Mouse (Mus musculus) bone marrow, adult 2 months (tissue): ENCODE measurements around the gene Aldh9a1. TPM values are rescaled to one million over a fixed set of nuclear protein-coding genes. Genes with fewer than 3 reads are reported as not detected.

Experiments
- H3K27ac ChIP-seq: fragments of 200-500 bp; 2 replicates; pipeline ENCODE4 v1.5.1; 2012; ENCODE audit warnings: low read depth, mild to moderate bottlenecking, control low read depth, inconsistent platforms, low read length; ENCODE audit not compliant: control insufficient read depth, poor library complexity, insufficient read depth
- H3K4me1 ChIP-seq: fragments of 200-500 bp; 2 replicates; pipeline ENCODE4 v1.6.1; 2011; ENCODE audit warnings: low read length; ENCODE audit not compliant: control insufficient read depth, insufficient read depth
- H3K4me3 ChIP-seq: fragments of 200-500 bp; replicated peaks from 2 replicates; pipeline ENCODE3; 2011; ENCODE audit warnings: mild to moderate bottlenecking, low read depth, low read length, control low read depth; ENCODE audit not compliant: control insufficient read depth
- CTCF ChIP-seq: fragments of 200-500 bp; IDR thresholded peaks from 2 replicates; pipeline ENCODE4 v1.5.1; 2011; ENCODE audit warnings: low read length, control low read depth; ENCODE audit not compliant: control insufficient read depth, insufficient read depth
- POLR2A ChIP-seq: fragments of 200-500 bp; IDR thresholded peaks from 2 replicates; pipeline ENCODE4 v1.6.1; 2011; ENCODE audit warnings: low read depth, mild to moderate bottlenecking, control low read depth, low read length, borderline replicate concordance; ENCODE audit not compliant: control insufficient read depth
- WGBS: fragments of 180-500 bp; shearing (Covaris S2); methylation state at CpG from one replicate; pipeline ENCODE4 v1.1.7; 2018; 5-methylcytosine and 5-hydroxymethylcytosine counted together
- polyA plus RNA-seq: library from polyadenylated mRNA; stranded (reverse); fragments of >200 nt; gene quantifications from 2 replicates; pipeline ENCODE4 v1.2.4, GENCODE M21; 2011; ENCODE audit warnings: low replicate concordance; ENCODE audit not compliant: missing spikeins, insufficient read depth, insufficient read length

The Aldh9a1 gene
- polyA plus RNA-seq, 1 experiment: 23.8 TPM

DNA sequence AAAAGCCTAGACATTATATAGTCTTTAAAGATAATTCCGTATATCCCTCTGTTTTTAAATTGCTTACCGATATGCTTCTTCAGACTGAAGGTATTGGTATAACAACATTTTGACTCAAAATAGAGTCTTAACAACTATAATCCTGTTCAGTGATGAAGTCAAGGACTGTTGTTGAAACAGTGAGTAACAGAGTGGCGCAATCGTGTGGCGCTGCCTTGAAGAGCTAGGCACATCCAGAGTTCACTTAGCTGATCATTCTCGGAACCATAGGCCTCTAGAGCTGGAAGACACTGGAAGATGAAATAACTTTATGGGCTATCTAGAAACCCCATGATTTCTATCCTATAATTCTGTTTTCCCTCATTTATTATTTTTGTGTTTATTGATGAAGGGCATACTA lies 28.1 kb upstream of the Aldh9a1 start:
- WGBS: 81% methylated on average over 6 of the region's 6 CpGs
- H3K4me1 ChIP-seq: no peaks in the 10 kb centered on the region
- H3K27ac ChIP-seq: no peak overlapping the region
- TF ChIP-seq POLR2A (no peak), CTCF (no peak)
- no peak overlapping the region for H3K4me3 ChIP-seq

DNA sequence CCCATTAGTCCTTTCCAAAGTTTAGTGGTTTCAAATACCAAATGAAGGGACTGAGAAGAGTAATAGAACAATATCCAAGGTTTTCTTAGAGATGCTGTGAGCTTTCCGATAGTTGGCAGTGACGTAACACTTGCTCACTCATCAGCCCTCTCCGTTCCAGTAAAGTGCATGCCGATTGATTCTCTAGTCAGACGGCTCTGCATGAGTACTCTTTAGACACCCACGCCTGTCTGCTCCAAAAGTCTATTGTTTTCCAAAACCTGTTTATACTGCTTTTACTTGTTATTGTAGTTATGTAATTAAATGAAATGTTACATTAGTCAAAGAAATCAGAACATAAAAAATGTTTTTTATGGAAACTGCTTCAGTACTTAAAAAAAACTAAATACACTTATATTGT lies 21.0 kb upstream of the Aldh9a1 start:
- Histone ChIP-seq H3K4me3 (no peak overlapping the region), H3K4me1 (no peaks in the 10 kb centered on the region; the same call in 1 of the 2 replicates), H3K27ac (no peak overlapping the region)
- 89% methylated on average over 6 of the region's 6 CpGs for WGBS
- TF ChIP-seq CTCF: no peak
- TF ChIP-seq POLR2A: no peak

DNA sequence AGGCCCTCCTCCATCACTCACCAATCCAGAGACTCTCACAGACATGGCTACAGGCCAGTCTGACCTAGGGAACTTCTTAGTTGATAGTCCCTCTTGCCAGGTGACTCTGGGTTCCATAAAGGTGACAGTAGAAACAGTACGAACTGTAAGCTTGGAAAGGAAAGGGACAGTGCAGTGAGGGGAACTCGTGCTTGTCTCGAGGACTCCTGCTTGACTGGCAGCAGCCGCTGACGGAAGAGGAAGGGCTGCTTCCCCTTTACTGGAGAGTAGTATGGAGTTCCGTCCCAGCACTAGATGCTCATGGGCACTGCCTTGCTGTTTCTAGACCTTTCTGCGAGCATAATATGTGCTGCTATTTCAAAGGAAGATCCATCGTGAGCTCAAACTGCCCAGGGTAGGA lies 18.7 kb upstream of the Aldh9a1 start:
- TF ChIP-seq CTCF (no peak), POLR2A (no peak)
- Histone ChIP-seq H3K27ac (peak overlapping the region; percentile 33; the same call in 1 of the 2 replicates), H3K4me1 (no peaks in the 10 kb centered on the region; the same call in 1 of the 2 replicates), H3K4me3 (no peak overlapping the region)
- WGBS: 45% methylated on average over 8 of the region's 8 CpGs

DNA sequence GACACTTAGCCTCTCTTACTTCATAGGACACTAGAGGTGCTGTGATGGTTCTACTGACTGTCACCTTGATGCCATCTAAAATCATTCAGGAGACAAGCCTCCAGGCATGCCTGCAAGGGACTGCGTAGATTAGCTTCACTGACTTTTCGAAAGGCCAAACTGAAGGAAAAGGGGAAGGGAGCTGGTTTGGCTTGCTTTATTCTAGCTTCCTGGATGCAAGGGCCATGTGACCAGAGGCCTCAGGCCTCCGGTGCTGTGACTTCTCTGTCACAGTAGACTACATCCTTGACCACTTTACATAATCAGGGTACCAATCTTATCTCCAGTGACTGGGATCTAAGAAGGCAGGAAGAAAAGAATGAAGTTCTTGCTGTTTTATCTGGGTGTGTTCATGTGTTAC lies 13.4 kb upstream of the Aldh9a1 start:
- peaks cover 8% of the 10 kb centered on the region for H3K4me1 ChIP-seq
- no peak for TF ChIP-seq POLR2A
- no peak for TF ChIP-seq CTCF
- no peak overlapping the region for H3K4me3 ChIP-seq
- 37% methylated on average over 3 of the region's 3 CpGs for WGBS
- H3K27ac ChIP-seq: no peak overlapping the region; the same call in 1 of the 2 replicates

DNA sequence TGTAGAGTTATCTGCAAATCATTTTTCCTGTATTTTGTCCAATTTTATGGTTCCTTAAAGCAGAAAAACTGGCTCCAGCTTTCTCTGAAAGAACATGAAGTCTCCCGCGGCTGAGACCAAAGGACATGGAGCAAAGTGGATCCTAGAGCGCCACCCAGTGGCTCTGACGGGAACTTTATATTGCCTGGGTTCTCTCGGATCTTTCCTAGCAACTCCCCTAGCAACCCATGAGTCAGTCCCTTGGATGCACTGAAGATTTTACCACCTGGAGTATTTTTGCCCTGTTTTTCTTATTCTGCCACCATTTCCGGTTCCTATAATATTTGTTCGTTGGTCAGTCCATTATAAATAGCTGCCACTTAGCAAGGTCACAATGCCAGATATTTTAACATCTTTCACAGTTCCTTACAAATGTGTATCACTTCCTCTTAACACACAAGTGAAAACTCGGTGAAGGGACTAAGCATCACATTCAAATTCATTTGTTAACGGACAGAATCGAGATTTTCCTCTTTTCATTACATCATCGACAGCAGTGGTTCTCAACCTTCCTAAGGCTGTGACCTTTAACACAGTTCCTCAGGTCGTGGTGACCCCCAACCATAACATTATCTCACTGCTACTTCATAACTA lies 12.2 kb upstream of the Aldh9a1 start:
- Histone ChIP-seq H3K4me1 (peaks cover 9% of the 10 kb centered on the region), H3K27ac (no peak overlapping the region; the same call in 1 of the 2 replicates), H3K4me3 (no peak overlapping the region)
- 8% methylated on average over 12 of the region's 12 CpGs for WGBS
- no peak for TF ChIP-seq POLR2A
- TF ChIP-seq CTCF: peak; percentile 74

DNA sequence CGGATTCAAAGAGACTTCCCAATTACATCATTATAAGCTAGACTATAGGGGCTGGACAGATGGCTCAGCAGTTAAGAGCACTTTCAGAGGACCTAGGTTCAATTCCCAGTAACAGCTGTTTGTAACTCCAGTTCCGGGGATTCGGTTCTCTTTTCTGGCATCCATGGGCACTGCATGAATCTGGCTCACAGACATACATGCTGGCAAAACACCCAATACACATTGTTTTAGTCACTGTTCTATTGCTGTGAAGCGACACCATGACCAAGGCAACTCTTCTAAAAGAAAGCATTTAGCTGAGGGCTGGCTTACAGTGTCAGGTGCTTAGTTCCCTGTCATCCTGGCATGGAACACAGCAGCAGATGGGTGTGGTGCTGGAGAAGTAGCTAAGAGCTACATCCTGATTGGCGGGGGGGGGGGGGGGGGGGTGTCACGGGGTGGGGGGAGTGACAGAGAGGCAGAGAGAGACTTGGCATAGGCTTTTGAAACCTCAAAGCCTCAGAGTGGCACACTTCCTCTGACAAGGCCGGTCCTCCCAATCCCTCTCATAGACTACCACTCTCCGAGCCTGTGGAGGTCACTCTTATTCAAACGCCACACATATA lies 10.5 kb upstream of the Aldh9a1 start:
- TF ChIP-seq CTCF (no peak), POLR2A (no peak)
- Histone ChIP-seq H3K27ac (peak overlapping the region; percentile 34; the same call in 1 of the 2 replicates), H3K4me1 (peaks cover 9% of the 10 kb centered on the region), H3K4me3 (no peak overlapping the region)
- WGBS: 33% methylated on average over 9 of the region's 9 CpGs

DNA sequence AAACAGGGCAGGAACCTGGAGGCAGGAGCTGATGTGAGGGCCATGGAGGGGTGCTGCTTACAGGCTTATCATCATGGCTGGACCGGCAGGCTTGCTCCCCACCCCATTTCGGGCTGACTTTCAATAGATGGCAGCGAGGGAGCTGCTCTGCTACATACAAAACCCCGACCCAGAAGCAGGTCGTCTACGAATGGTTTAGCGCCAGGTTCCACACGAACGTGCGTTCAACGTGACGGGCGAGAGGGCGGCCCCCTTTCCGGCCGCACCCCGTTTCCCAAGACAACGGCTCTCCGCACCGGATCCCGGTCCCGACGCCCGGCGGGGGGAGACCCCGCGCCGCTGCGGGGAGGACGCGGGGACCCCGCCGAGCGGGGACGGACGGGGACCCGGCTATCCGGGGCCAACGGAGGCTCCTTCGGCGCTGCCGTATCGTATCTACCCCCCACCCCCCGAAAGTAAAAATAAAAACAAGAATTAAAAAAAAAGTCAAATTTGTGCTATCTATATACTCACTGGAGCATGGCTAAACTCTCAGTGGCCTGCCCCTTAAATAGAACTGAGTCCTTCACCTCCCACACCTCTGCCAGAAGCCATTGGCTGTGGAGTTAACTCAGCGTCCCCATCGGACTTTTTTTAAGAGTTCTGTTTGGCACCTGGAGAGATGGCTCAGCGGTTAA lies 9.5 kb upstream of the Aldh9a1 start:
- TF ChIP-seq POLR2A (no peak), CTCF (no peak)
- Histone ChIP-seq H3K27ac (peak overlapping the region; percentile 27), H3K4me3 (peak overlapping the region; percentile 55), H3K4me1 (peaks cover 9% of the 10 kb centered on the region)
- WGBS: 2% methylated on average over 47 of the region's 47 CpGs

DNA sequence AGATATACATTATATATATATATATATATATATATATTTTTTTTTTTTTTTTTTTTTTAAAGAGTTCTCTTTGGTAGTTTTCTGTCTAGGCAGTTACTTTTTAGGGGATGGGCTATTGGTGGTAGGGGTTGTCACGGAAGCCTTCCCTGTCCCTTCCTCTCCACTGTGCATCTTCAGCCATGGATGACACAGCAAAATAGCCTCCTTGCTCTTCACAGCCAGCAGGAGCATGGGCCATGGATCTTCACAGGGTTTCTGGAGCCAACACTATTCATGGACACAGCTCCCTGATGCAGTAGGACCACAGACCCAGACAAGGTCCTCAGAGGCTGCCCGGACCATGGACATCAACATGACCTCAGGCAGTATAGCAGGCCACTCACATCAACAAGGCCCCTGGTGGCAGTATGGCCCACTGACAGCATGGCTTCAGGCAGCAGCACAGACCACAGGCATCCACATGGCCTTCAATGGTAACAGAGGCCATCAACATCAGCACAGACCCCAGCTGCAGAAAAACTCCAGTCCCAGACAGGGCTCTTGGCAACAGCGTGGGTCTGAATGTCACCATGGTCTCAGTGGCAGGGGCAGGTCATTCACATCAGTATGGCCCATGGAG lies 8.8 kb upstream of the Aldh9a1 start:
- Histone ChIP-seq H3K4me1 (peaks cover 9% of the 10 kb centered on the region), H3K4me3 (no peak overlapping the region), H3K27ac (0 out of 2 replicates have a peak overlapping the region, but pooled peaks have one; percentile 6)
- 73% methylated on average over 3 of the region's 3 CpGs for WGBS
- TF ChIP-seq CTCF (no peak), POLR2A (no peak)
